Mouse (Mus musculus): ENCODE results near the gene Ano2.
A peak's percentile ranks its signal among the peaks of the same experiment; 100 is the strongest.

Gene Ano2

GRCm38 (mm10) chr6:125737511-125738285, 47.5 kb downstream of the Ano2 start:
- ATAC-seq (ENCODE audit: insufficient number of reproducible peaks, low FRiP score, low TSS enrichment), result no peak

GRCm38 (mm10) chr6:125743203-125744100, 53.2 kb downstream of the Ano2 start:
- ATAC-seq (ENCODE audit: insufficient number of reproducible peaks, low FRiP score, low TSS enrichment), result no peak

- no peak for ATAC-seq (ENCODE audit: insufficient number of reproducible peaks, low FRiP score, low TSS enrichment)
Measured at GRCm38 (mm10) chr6:125747322-125747930, 57.2 kb downstream of the Ano2 start.

GRCm38 (mm10) chr6:125748646-125749045, 58.4 kb downstream of the Ano2 start:
- ATAC-seq (ENCODE audit: insufficient number of reproducible peaks, low FRiP score, low TSS enrichment), result no peak

DNA sequence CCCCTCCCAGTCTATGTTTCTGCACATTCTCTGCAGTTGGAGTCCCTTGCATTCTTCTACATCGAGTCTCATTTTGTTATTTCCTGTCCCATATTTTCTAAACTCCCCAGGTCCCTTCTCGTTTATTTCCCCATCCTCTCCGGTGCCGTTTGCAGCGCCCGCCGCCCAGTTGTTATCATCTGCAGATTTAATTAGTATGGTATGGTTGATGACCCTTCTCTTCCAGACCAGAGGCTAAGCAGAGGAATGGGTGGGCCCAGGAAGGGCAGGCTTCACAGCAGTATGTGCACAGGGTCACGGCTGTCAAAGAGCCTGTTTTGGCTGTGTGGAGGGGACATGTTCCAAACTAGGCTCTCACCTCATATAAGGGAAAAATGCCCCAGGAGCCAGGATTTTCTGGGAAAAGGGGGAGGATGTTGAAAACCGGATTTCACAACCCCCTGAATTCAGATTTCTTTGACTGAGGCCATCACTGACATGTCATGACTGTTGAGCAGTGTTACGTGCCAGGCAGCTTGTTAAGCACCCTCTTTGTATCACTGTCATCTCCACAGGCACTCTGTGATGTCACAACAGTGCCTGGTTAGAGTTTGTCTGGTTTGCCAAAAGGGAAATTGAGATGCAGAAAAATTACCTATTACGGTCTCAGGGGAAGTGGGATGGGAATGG, 72.8 kb downstream of the Ano2 start:
- ATAC-seq (ENCODE audit: insufficient number of reproducible peaks, low FRiP score, low TSS enrichment), result no peak

GRCm38 (mm10) chr6:125773256-125773655, 83.0 kb downstream of the Ano2 start:
- no peak for ATAC-seq (ENCODE audit: insufficient number of reproducible peaks, low FRiP score, low TSS enrichment)

GRCm38 (mm10) chr6:125776291-125776690, 86.1 kb downstream of the Ano2 start:
- no peak for ATAC-seq (ENCODE audit: insufficient number of reproducible peaks, low FRiP score, low TSS enrichment)

DNA sequence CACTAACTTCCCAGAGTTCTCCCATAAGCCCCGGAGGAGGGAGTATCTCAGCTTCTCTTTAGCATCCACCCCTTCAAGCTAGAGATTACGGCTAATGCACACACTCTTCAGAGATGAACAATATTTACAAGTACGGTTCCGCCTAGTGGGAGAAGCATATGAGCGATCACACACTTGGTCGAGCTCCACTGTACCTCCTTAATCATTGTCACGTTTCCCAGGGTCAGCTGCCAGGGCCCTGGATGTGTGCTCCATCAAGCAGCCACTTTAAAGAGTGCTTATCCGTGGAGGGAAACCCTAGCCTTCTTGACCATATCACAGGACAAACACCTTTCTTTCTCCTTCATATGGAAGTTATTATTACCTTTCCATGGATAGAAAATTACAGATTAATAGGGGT, 112.7 kb downstream of the Ano2 start:
- no peak for ATAC-seq (ENCODE audit: insufficient number of reproducible peaks, low FRiP score, low TSS enrichment)

DNA sequence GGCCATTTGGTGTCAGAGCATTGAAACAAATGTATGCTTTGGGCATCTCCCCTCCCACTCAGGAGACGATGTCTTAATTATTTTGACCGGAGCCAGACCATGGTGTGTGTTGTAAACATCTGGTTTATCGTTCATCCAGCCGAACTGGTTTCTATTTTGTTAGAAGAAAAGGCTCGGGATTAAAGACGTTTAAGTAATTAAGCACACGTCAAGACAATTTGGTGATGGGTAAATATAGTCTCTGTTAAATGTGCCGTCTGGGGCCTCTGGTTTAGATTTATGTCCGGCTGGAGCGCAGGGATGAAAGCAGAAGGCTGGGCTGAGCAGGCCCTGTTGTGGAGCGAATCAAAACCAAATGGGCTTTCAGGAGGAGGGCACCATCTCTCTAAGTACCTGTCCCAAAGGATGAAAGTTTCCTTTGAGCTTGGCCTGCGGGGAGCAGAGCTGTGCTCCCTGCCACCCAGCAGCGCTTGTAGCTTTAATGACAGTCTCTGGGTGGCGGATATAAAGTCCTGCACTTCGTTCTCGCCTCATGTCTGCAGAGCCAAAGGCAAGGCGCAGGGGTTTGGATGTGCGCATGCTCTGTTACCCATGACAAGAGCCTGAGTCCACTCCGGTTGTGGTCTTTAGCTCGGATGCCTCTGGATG, 113.3 kb downstream of the Ano2 start:
- ATAC-seq (ENCODE audit: insufficient number of reproducible peaks, low FRiP score, low TSS enrichment), result no peak

DNA sequence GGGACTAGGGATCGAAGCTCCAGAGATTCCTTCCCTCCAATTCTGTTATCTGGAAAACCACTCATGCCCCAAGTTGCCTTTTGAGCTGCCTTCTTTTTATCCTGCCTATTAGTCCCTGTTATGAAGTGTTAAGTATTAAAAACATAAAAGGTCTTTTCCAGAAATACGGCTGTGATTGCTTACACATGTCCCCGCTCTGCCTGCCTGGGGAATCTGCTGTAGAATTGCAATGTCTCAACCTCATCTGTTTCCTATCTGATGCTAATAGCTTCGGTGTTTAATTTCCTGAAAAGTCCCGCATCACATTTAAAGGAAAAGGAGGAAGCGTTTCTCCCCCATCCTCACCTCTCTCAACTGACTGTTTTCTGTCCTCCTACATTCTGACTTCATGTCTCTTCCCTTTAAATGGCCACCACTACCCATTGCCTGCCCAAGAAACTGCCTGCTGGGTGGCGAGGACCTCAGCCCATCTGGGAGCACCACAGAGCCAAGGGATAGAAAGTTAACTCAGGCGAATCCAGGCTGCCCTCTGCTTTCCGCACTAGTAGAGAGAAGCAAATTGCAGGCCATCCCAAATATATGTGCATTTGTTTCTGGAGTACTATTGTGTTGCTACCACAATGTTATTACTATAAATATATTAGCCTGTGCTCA, 118.9 kb downstream of the Ano2 start:
- no peak for ATAC-seq (ENCODE audit: insufficient number of reproducible peaks, low FRiP score, low TSS enrichment)

- no peak for ATAC-seq (ENCODE audit: insufficient number of reproducible peaks, low FRiP score, low TSS enrichment)
Measured at GRCm38 (mm10) chr6:125811395-125811794, 121.2 kb downstream of the Ano2 start.

GRCm38 (mm10) chr6:125838121-125838520, 147.9 kb downstream of the Ano2 start:
- ATAC-seq (ENCODE audit: insufficient number of reproducible peaks, low FRiP score, low TSS enrichment), result no peak

GRCm38 (mm10) chr6:125841284-125841683, 151.1 kb downstream of the Ano2 start:
- ATAC-seq (ENCODE audit: insufficient number of reproducible peaks, low FRiP score, low TSS enrichment), result no peak

- no peak for ATAC-seq (ENCODE audit: insufficient number of reproducible peaks, low FRiP score, low TSS enrichment)
Measured at GRCm38 (mm10) chr6:125851196-125851595, 161.0 kb downstream of the Ano2 start.

- no peak for ATAC-seq (ENCODE audit: insufficient number of reproducible peaks, low FRiP score, low TSS enrichment)
Measured at GRCm38 (mm10) chr6:125858294-125858693, 168.1 kb downstream of the Ano2 start.

GRCm38 (mm10) chr6:125868516-125868915, 178.3 kb downstream of the Ano2 start:
- ATAC-seq (ENCODE audit: insufficient number of reproducible peaks, low FRiP score, low TSS enrichment), result 0 out of 2 replicates have a peak, but pooled peaks have one; percentile 16

DNA sequence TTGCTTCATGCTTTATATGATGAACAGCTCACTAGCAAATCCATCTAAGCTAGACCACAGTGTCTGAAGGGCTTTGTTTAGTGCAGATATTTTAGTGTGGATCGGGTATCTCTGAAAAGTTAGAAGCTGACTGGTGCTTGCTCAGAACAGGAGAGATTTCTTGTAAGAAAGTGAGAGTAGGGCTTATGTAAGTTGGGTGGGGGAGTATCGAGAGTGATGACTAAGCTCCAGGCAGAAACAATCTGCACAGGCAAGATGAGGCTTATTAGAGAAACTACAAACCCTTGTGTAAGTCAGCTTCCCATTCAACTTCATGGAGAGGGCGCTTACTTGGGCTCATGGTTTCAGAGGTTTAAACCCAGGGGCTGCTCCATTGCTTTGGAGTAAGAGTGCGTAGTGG, 181.3 kb downstream of the Ano2 start:
- ATAC-seq (ENCODE audit: insufficient number of reproducible peaks, low FRiP score, low TSS enrichment), result no peak

GRCm38 (mm10) chr6:125874742-125875141, 184.5 kb downstream of the Ano2 start:
- no peak for ATAC-seq (ENCODE audit: insufficient number of reproducible peaks, low FRiP score, low TSS enrichment)

DNA sequence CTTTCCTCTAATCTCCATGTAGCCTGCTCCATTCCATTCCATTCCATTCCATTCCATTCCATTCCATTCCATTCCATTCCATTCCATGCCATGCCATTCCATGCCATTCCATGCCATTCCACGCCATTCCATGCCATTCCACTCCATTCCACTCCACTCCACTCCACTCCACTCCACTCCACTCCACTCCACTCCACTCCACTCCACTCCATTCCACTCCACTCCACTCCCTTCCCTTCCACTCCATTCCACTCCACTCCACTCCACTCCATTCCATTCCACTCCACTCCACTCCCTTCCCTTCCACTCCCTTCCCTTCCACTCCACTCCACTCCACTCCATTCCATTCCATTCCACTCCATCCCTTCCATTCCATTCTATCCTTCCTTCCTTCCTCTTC, 186.7 kb downstream of the Ano2 start:
- no peak for ATAC-seq (ENCODE audit: insufficient number of reproducible peaks, low FRiP score, low TSS enrichment)
